Mouse (Mus musculus): ENCODE data around the gene Rgs1.

GRCm38 (mm10) chr1:144283020-144284014, 34.3 kb upstream of the Rgs1 start:
- TF ChIP-seq CTCF (IDR thresholded peaks at IDR 0.05; ENCODE audit: low read depth) = no peak
- TF ChIP-seq EP300 (IDR thresholded peaks at IDR 0.05; ENCODE audit: low read depth) = no peak

All from liver, postnatal 0 days (tissue).